Mouse (Mus musculus): Measurements from ENCODE around the gene Setd4.

DNA sequence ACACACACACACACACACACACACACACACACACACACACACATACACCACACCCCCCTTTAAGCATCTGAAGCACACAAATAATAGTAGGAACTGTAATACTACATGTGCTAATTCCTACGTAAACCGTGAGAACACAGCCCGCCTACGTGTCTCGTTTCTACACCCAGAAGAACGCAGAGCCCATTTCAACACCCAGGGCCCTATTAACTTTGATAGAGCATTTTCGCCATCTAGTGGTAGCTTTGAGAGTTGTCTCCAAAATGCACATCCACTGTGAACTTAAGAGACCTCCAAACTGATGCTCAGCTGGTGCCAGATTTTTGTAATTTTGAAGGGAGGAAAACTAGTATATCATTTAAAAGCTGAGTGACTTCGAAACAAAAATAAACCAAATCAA, 60.2 kb downstream of the Setd4 start:
- TF ChIP-seq CTCF (IDR thresholded peaks at IDR 0.05; ENCODE audit: extremely low read depth, insufficient read depth, low read length) = peak; percentile 66
- no peak for TF ChIP-seq POLR2A (IDR thresholded peaks at IDR 0.05; ENCODE audit: extremely low read depth, insufficient read depth, low read length)

Measured in cortical plate, adult 2 months (tissue).